Mouse (Mus musculus) CH12.LX (cell line): Measurements from ENCODE around the gene Fryl.

Experiments
- CTCF ChIP-seq, 2 experiments: IDR thresholded peaks in 1 of 2; conservative IDR thresholded peaks in 1 of 2; 2 replicates each; pipeline ENCODE4 v1.5.1; 2011 to 2012; ENCODE audit warnings: low read depth in 2 of 2, low read length in 2 of 2, improper control_type of control experiment in 1 of 2, inconsistent platforms in 1 of 2, mild to moderate bottlenecking in 1 of 2, moderate library complexity in 1 of 2
- EP300 ChIP-seq: IDR thresholded peaks from 2 replicates; pipeline ENCODE4 v1.6.1; 2011; ENCODE audit warnings: low read length, improper control_type of control experiment
- HCFC1 ChIP-seq: IDR thresholded peaks from 2 replicates; pipeline ENCODE4 v1.6.1; 2012; ENCODE audit warnings: low read depth, mild to moderate bottlenecking, inconsistent platforms, low read length, improper control_type of control experiment
- MAX ChIP-seq: IDR thresholded peaks from 2 replicates; pipeline ENCODE4 v1.6.1; 2011; ENCODE audit warnings: low read length, improper control_type of control experiment
- NELFE ChIP-seq: IDR thresholded peaks from 2 replicates; pipeline ENCODE4 v1.6.1; 2011; ENCODE audit warnings: low read depth, low read length, improper control_type of control experiment
- POLR2A ChIP-seq: IDR thresholded peaks from 2 replicates; pipeline ENCODE4 v1.6.1; 2011; ENCODE audit warnings: low read depth, mild to moderate bottlenecking, improper control_type of control experiment, low read length
- SIN3A ChIP-seq: IDR thresholded peaks from 2 replicates; pipeline ENCODE4 v1.6.1; 2012; ENCODE audit warnings: low read length, improper control_type of control experiment, inconsistent platforms
- TCF12 ChIP-seq: IDR thresholded peaks from 2 replicates; pipeline ENCODE4 v1.6.1; 2014; ENCODE audit warnings: low read depth, mild to moderate bottlenecking, inconsistent platforms, low read length, improper control_type of control experiment
- UBTF ChIP-seq: IDR thresholded peaks from 2 replicates; pipeline ENCODE4 v1.6.1; 2012; ENCODE audit warnings: low read depth, mild to moderate bottlenecking, inconsistent platforms, low read length, improper control_type of control experiment, moderate library complexity
- USF1 ChIP-seq: IDR thresholded peaks from 2 replicates; pipeline ENCODE4 v1.6.1; 2014; ENCODE audit warnings: low read depth, mild to moderate bottlenecking, inconsistent platforms, low read length, improper control_type of control experiment
- ZC3H11A ChIP-seq: IDR thresholded peaks from 2 replicates; pipeline ENCODE4 v1.6.1; 2012; ENCODE audit warnings: low read depth, mild to moderate bottlenecking, inconsistent platforms, low read length, improper control_type of control experiment
- ZNF384 ChIP-seq: IDR thresholded peaks from 2 replicates; pipeline ENCODE4 v1.6.1; 2012; ENCODE audit warnings: low read depth, low read length, improper control_type of control experiment, inconsistent platforms

GRCm38 (mm10) chr5:73235201-73235600, 21.2 kb downstream of the Fryl start:
- TF ChIP-seq CTCF (conservative IDR thresholded peaks at IDR 0.05 in 1 of 2, IDR thresholded peaks at IDR 0.05 in 1 of 2; ENCODE audit: low read depth in 2 of 2, low read length in 2 of 2) (no peak), POLR2A (no peak), MAX (no peak), SIN3A (no peak), HCFC1 (no peak), NELFE (no peak), EP300 (no peak), USF1 (no peak), TCF12 (no peak), ZC3H11A (no peak), UBTF (no peak), ZNF384 (no peak)
